Mouse (Mus musculus) kidney, postnatal 10 days (tissue): ENCODE measurements around the gene Slc16a10.
A peak's percentile ranks its signal among the peaks of the same experiment; 100 is the strongest.
"Not testable (repeated sequence)": the region's sequence is repeated elsewhere in the genome, so short reads cannot be mapped to it uniquely, and the experiment has no call there.

ENCODE experiments used
- DNase-seq: peaks from one replicate; pipeline ENCODE4 v3.0.0; 2021; ENCODE audit warnings: mixed read lengths

Gene Slc16a10

DNA sequence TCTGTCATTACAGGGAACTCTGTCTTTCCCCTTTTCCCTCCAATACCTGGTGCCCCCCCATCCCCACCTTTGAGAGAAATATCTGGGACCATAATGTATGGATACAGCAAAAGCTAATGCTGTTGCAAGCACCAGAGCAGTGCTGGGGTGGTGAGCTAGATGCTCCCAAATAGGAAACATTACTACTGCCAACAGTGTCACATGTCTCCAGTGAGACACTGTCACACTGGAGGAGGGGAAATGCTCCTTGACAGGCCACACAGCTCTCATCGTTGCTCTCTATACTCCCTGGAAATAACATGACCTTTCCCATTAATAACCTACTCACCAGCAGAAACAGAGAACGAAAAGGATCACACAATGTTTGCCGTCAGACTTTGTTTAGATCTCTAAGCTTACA, 122.6 kb downstream of the Slc16a10 start:
- no peak for DNase-seq

DNA sequence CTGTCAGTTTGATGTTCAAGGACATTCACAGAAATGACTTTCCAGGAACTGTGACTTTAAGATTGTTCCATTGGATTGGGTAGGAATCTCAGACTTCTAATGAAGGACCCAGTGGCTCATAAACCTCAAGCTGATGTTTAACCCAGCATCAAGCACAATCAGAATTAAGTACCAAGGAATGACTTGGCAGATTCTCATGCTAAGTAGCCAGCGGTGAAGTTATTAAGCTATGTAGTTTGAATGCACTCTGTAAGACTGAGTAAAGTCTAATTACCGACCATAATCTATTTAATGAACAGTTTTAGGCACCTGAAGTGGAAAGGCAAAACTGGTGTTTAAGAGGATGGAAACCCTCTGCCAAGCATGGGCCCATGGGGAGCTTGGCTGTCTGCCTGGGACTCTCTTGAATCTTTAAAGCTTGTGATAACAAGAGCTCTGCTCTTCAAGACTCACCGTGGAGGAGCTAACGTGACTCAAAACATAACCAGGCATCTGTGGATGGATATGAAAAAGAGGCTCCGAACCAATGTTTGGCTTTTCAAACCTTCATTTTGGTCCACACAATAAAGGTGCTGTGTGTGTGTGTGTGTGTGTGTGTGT, 123.7 kb downstream of the Slc16a10 start:
- peak; percentile 31 for DNase-seq

DNA sequence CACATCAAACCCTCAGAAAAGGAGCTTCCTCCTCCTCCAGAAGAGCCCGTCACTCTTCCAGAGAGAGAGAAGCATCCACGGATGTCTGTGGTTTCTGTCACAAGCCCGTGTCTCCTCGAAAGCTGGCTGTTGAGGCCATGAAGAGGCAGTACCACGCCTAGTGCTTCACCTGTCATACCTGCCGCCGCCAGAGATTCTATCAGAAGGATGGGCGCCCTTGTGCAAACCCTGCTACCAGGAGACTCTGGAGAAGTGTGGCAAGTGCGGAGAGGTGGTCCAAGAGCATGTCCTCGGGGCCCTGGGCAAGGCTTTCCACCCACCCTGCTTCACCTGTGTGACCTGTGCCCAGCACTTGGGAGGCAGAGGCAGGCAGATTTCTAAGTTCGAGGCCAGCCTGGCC, 132.5 kb downstream of the Slc16a10 start:
- DNase-seq, result no peak

- not testable (repeated sequence) for DNase-seq
These were observed 133.2 kb downstream of the Slc16a10 start for GRCm38 (mm10) chr10:40008847-40009246.

DNA sequence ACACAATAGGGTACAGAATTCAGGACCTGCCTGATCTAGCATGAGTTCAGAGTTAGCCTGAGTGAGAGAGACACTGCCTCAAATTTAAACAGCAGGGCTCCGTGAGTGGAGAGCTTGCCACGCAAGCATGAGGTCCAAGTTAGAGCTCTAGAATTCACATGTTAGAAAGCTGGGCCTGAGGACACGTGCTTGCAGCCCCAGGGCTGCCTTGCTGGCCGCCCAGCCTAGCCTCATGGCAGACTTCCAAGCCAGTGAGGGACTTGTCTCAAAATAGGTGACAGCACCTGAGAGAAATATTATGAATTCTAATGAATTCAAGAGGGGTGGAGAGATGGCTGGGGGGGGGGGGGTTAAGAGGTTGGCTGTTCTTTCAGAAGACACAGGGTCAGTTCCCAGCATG, 134.1 kb downstream of the Slc16a10 start:
- no peak for DNase-seq

DNA sequence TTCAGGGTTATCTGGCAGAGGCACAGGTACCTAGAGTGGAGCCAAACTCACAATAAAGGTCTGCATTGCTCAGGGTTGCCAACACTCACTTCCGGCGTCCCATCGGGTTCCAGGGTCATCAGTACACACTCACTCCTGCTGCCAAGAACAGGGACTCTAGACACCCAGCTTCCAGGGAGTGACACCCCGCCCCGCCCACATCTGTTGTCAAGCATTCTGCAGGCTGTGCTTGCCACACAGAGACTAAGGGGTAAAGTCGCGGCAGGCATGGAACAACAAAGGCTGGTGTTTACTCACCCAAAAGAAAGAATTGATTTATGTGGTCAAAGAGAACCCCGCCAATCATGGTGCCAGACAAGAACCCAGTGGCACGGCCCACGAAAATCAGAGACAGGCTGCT, 135.1 kb downstream of the Slc16a10 start:
- no peak for DNase-seq

GRCm38 (mm10) chr10:40000746-40001145, 141.3 kb downstream of the Slc16a10 start:
- DNase-seq, result no peak

- DNase-seq, result peak; percentile 53
These were observed 150.9 kb downstream of the Slc16a10 start for GRCm38 (mm10) chr10:39991155-39991554.

DNA sequence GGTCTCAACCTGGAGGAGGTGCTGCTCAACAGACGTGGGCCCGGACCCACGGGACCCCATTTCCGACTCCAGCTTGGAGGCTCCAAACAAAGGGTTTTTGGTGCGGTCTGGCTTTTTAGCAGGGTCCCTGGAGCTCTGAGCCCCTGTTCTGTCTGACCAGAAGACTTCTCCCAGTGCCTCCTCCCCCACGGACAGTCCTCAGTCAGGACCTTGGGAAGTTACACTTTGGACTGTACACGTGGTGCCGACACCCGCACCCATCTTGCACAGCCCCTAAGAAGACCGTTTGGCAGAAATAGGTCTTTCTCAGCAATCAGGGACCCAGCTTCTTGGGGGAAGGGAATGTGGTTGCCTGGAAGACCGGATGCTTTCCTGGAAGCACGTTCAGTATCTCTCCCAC, 155.6 kb downstream of the Slc16a10 start, which contains the start of gene Mfsd4b5:
Gene Mfsd4b5 (minus strand): TSS at position 181 of the 400 bp plus-strand sequence.
- DNase-seq, result peak; percentile 67
